Mouse (Mus musculus): ENCODE results near the gene C3. TPM values are rescaled to one million over a fixed set of nuclear protein-coding genes. Genes with fewer than 3 reads are reported as not detected.

C3 gene
- polyA plus RNA-seq, 1 experiment from 2014 or later: 609 TPM

DNA sequence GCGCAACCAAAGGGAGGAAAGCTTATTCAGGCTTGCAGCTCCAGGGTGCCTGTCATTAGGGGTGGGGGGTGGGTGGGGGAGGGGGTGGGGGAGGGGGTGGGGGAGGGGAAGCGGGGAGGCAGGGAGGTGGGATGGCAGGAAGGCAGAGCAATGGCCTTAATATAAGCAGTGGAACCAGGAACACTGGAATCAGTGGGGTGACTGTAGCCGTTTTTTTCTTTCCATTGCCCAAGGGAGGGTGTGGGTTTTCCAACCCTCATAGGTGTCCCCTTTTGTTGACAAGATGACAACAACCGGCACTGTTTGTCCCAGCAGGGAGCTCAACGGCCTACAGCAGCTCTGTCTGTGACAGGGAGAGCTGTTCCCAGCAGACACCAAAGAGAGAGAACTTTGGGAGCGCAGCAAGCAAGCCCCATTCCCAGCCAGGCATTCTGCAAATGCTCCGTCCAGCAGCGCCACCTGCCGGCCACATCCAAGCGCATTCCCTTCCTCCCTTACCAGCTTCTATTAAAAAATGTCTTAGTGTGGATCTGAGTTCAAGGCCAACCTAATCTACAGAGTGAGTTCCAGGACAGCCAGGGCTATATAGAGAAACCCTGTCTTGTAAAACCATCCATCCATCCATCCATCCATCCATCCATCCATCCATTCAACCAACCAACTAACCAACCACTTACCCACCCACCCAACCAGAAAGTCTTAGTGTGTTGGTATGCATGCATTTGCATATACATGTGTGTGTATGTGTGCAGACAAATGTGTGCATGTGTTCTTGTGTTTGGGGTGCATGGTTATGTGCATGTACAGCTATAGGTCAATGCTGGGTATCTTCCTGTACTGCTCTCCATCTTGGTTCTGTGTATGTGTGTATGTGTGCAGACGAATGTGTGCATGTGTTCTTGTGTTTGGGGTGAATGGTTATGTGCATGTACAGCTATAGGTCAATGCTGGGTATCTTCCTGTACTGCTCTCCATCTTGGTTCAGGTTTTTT lies 60.8 kb downstream of the C3 start:
- Histone ChIP-seq H3K9me3 (replicated peaks; ENCODE audit: control insufficient read depth, low read length) (no peaks in the 10 kb centered on the region), H3K36me3 (ENCODE audit: control insufficient read depth, insufficient read depth) (no peaks in the 10 kb centered on the region), H3K27me3 (ENCODE audit: control insufficient read depth, insufficient read depth, low read depth, low read length) (no peaks in the 10 kb centered on the region), H3K4me3 (ENCODE audit: low read depth, low read length) (no peak overlapping the region), H3K4me1 (ENCODE audit: control insufficient read depth, low read depth, low read length) (no peaks in the 10 kb centered on the region), H3K9ac (ENCODE audit: low read depth, low read length) (no peak overlapping the region), H3K27ac (ENCODE audit: low read length) (no peak overlapping the region), H3K4me2 (ENCODE audit: low read depth, low read length) (no peak overlapping the region)
- ATAC-seq (ENCODE audit: low read depth): peak; percentile 41; the same call in 1 of the 2 replicates
- WGBS (ENCODE audit: insufficient replicate concordance): 14% methylated on average over 11 of the region's 11 CpGs

Small RNA genes within 50 kb of the gene (microRNA-seq; reads per million reads assigned to microRNA genes)
- not detected for gene Mir6978

Other genes with a start within 250 kb of the C3 start
- not detected in 2 replicates for gene Acer1, start 246.0 kb downstream of the C3 start, polyA plus RNA-seq (2015; fragmentation: Nextera tagmentation; extraction: Ambion mirVana)
- gene Clpp, start 237.8 kb downstream of the C3 start, polyA plus RNA-seq (2015; fragmentation: Nextera tagmentation; extraction: Ambion mirVana): 62.4 and 62.7 TPM in 2 replicates
- 15.9 and 19.6 TPM in 2 replicates for gene Alkbh7, start 230.8 kb downstream of the C3 start, polyA plus RNA-seq (2015; fragmentation: Nextera tagmentation; extraction: Ambion mirVana)
- not detected in 2 replicates for gene Pspn, start 228.1 kb downstream of the C3 start, polyA plus RNA-seq (2015; fragmentation: Nextera tagmentation; extraction: Ambion mirVana)
- gene Gtf2f1, start 216.8 kb downstream of the C3 start, polyA plus RNA-seq (2015; fragmentation: Nextera tagmentation; extraction: Ambion mirVana): 45.4 and 47.0 TPM in 2 replicates
- gene Gm17949, start 216.7 kb downstream of the C3 start, polyA plus RNA-seq (2015; fragmentation: Nextera tagmentation; extraction: Ambion mirVana): 0.13 and 0.21 TPM in 2 replicates
- gene Khsrp, start 196.6 kb downstream of the C3 start, polyA plus RNA-seq (2015; fragmentation: Nextera tagmentation; extraction: Ambion mirVana): 9.6 and 11.1 TPM in 2 replicates
- gene Slc25a41, start 186.5 kb downstream of the C3 start, polyA plus RNA-seq (2015; fragmentation: Nextera tagmentation; extraction: Ambion mirVana): not detected in 2 replicates
- 12.1 and 13.1 TPM in 2 replicates for gene Crb3, start 169.0 kb downstream of the C3 start, polyA plus RNA-seq (2015; fragmentation: Nextera tagmentation; extraction: Ambion mirVana)
- 4.4 and 7.0 TPM in 2 replicates for gene Slc25a23, start 168.3 kb downstream of the C3 start, polyA plus RNA-seq (2015; fragmentation: Nextera tagmentation; extraction: Ambion mirVana)
- 4.0 and 4.3 TPM in 2 replicates for gene Dennd1c, start 149.6 kb downstream of the C3 start, polyA plus RNA-seq (2015; fragmentation: Nextera tagmentation; extraction: Ambion mirVana)
- gene Tubb4a, start 140.4 kb downstream of the C3 start, polyA plus RNA-seq (2015; fragmentation: Nextera tagmentation; extraction: Ambion mirVana): 0.36 and 0.60 TPM in 2 replicates
- 0.48 and 0.67 TPM in 2 replicates for gene Tnfsf9, start 122.8 kb downstream of the C3 start, polyA plus RNA-seq (2015; fragmentation: Nextera tagmentation; extraction: Ambion mirVana)
- not detected in 2 replicates for gene Cd70, start 78.4 kb downstream of the C3 start, polyA plus RNA-seq (2015; fragmentation: Nextera tagmentation; extraction: Ambion mirVana)
- 1.3 and 1.4 TPM in 2 replicates for gene Tnfsf14, start 34.0 kb downstream of the C3 start, polyA plus RNA-seq (2015; fragmentation: Nextera tagmentation; extraction: Ambion mirVana)
- 11.4 and 12.6 TPM in 2 replicates for gene Gpr108, start 20.3 kb upstream of the C3 start, polyA plus RNA-seq (2015; fragmentation: Nextera tagmentation; extraction: Ambion mirVana)
- gene Trip10, start 21.3 kb upstream of the C3 start, polyA plus RNA-seq (2015; fragmentation: Nextera tagmentation; extraction: Ambion mirVana): 10.4 TPM in 2 replicates
- gene Vav1, start 51.0 kb upstream of the C3 start, polyA plus RNA-seq (2015; fragmentation: Nextera tagmentation; extraction: Ambion mirVana): 13.7 and 14.4 TPM in 2 replicates
- gene Adgre1, start 130.6 kb upstream of the C3 start, polyA plus RNA-seq (2015; fragmentation: Nextera tagmentation; extraction: Ambion mirVana): 28.7 and 29.4 TPM in 2 replicates